Mouse (Mus musculus) G1E (cell line): ENCODE data around the gene Pcbp4.

Experiments used
- CTCF ChIP-seq: IDR thresholded peaks from 2 replicates; pipeline ENCODE4 v1.5.1; 2012; ENCODE audit warnings: low read depth, low read length, inconsistent platforms, mixed read lengths
- GATA1 ChIP-seq: IDR thresholded peaks from 2 replicates; pipeline ENCODE4 v1.6.1; 2012; ENCODE audit warnings: borderline replicate concordance, low read length, inconsistent platforms, mixed read lengths
- POLR2AphosphoS5 ChIP-seq: IDR thresholded peaks from 2 replicates; pipeline ENCODE4 v1.6.1; 2012; ENCODE audit warnings: low read depth, low read length, inconsistent platforms; ENCODE audit not compliant: insufficient replicate concordance
- TAL1 ChIP-seq: conservative IDR thresholded peaks from 2 replicates; pipeline ENCODE4 v1.6.1; 2012; ENCODE audit warnings: low read depth, low read length, inconsistent platforms, mixed read lengths

- TF ChIP-seq CTCF (no peak), POLR2AphosphoS5 (no peak), GATA1 (no peak), TAL1 (no peak)
Observed at GRCm38 (mm10) chr9:106454888-106455681, 2.0 kb downstream of the Pcbp4 start.
